Mouse (Mus musculus): ENCODE measurements at regions not wholly inside any gene's neighbourhood (a gene's known extent, or its start where the extent isn't known, plus 50 kb on each side); places are given as distances from the start of the nearest gene placed in this dataset.

DNA sequence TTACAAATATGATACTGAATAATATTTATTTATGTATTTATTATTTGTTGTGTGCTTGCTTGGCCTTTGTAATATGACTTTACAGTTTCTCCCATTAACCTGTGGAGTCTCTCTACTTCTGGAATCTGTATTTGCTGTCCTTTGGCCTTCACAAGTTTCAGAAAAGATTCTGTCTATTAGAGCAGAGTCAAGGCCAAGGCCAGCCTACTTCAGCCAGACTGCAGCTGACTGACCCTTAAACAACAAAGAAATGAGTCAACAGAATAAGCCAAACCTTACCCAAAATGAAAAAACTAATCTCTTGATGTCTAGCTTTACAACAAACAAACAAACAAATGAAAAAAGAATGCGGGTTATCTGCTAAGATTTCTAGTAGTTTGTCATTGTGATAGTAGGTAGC lies 532.7 kb upstream of the Btbd3 start:
- TF ChIP-seq CTCF (IDR thresholded peaks at IDR 0.05; ENCODE audit: extremely low read depth, insufficient read length, insufficient replicate concordance, low read depth, low read length) (no peak), POLR2A (IDR thresholded peaks at IDR 0.05; ENCODE audit: low read depth, low read length) (no peak)
